Mouse (Mus musculus) spleen, adult 2 months (tissue): ENCODE data around the gene Mcat.

Experiments
- CTCF ChIP-seq: fragments of 200-500 bp; IDR thresholded peaks from 2 replicates; pipeline ENCODE4 v1.5.1; 2011; ENCODE audit warnings: mild to moderate bottlenecking, inconsistent platforms; ENCODE audit not compliant: insufficient read depth, insufficient read length, insufficient replicate concordance; ENCODE audit errors: extremely low read depth
- POLR2A ChIP-seq: fragments of 200-500 bp; IDR thresholded peaks from 2 replicates; pipeline ENCODE4 v1.6.1; 2011; ENCODE audit warnings: low read depth, low read length, inconsistent platforms

DNA sequence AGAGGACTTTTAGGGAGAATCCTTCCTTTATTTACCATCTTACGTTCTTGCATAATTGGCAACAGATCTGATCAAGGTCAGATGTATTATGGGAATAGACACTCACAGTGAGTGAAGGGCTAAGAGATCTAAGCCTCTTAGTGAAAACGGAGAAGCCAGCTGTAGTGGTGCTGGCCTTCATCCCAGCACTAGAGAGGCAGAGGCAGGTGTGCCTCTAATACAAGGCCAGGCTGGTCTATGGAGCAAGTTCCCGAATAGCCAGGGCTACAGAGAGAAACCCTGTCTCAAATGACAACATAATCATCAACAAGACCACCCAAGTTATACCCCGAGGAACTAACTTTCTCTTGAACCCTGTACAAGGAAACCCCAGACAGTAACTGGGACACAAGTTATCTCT is 19.3 kb upstream of the Mcat start:
- TF ChIP-seq CTCF: no peak
- TF ChIP-seq POLR2A: no peak
